Mouse (Mus musculus) left cerebral cortex, postnatal 25 days (tissue): ENCODE measurements around the gene Krt71. TPM values are rescaled to one million over a fixed set of nuclear protein-coding genes. Genes with fewer than 3 reads are reported as not detected.

Experiments
- DNase-seq, 2 experiments: peaks; one replicate each; pipeline ENCODE4 v3.0.0; 2022; ENCODE audit warnings: low spot score in 2 of 2, mixed read lengths in 1 of 2
- intact Hi-C: fragments of 180-260 bp; cut with DNase I; formaldehyde crosslinking; loops from one replicate; pipeline ENCODE4 v1.15.1; 2025
- total RNA-seq, 2 experiments: library from RNA; stranded (reverse); gene quantifications; 2 replicates each; pipeline ENCODE4 v1.2.3; 2021

The Krt71 gene
- total RNA-seq, result not detected

- intact Hi-C loops, result no loop called here
- DNase-seq, result no peak
These were observed at the start of gene Krt71 for GRCm38 (mm10) chr15:101742711-101743110. TSS of gene Krt71 (minus strand) at chr15:101743109.

- intact Hi-C loops, result no loop called here
- DNase-seq, result no peak
These were observed 48.0 kb upstream of the Krt71 start for GRCm38 (mm10) chr15:101790867-101791266.

DNA sequence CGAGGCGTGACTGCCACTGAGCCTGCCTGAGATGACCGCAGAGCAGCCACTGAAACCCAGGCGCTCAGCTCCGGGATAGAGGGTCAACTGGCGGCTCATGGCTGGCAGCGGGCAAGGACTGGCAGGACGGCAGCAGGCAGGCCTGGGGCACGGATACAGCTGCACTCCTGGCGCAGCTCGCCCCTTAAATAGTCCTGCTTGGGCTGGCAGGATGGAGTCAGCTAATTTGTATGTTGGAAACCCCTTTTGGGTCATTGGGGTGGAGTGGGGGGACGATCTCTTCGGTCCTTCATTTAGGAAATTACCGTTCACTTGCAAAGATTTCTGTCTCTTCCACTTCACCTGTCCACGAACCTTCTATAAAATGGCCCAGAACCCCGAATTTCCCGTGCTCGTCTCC, 43.5 kb upstream of the Krt71 start, which contains the start of gene Krt72:
Gene Krt72 (minus strand): TSS at position 101 of the 400 bp plus-strand sequence.
- intact Hi-C loops, result no loop called here
- no peak for DNase-seq

DNA sequence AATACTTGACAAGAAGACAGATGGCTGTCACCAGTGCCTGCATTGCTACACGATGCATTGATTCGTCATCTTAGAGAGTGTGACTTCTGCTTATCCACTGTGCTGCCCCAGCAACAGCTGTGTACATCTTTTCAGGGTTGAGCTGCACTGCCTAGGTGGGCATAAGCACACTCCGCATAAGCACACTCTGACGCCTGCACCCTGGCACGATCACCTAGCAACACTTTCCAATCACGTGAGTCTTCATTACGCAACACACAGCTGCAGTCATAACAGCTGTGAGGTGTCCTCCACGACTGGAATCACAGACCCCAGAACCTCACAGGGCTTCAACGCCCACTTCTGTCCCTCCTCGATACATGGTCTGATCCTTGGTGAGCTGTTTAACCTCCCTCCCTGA, 30.5 kb upstream of the Krt71 start:
- DNase-seq, result peak in 1 of 2 experiments; percentile 2
- intact Hi-C loops, result loop anchor here (2.0 to 5.0 kb wide), 2 partner anchors 294 to 435 kb away; no protein-coding TSS in a partner anchor

- intact Hi-C loops, result loop anchor here (1.0 to 5.0 kb wide), 3 partner anchors 201 to 434 kb away; no protein-coding TSS in a partner anchor
- DNase-seq, result peak; percentile 85 to 92
These were observed 29.8 kb upstream of the Krt71 start for GRCm38 (mm10) chr15:101772711-101773081.

GRCm38 (mm10) chr15:101772080-101772710, 29.3 kb upstream of the Krt71 start:
- peak in 1 of 2 experiments; percentile 3 for DNase-seq
- intact Hi-C loops, result loop anchor here (1.0 to 5.0 kb wide), 3 partner anchors 201 to 433 kb away; no protein-coding TSS in a partner anchor

GRCm38 (mm10) chr15:101770226-101770625, 27.3 kb upstream of the Krt71 start:
- no peak for DNase-seq
- intact Hi-C loops, result loop anchor here (5.0 kb wide), 1 partner anchor 297 kb away; no protein-coding TSS in a partner anchor

DNA sequence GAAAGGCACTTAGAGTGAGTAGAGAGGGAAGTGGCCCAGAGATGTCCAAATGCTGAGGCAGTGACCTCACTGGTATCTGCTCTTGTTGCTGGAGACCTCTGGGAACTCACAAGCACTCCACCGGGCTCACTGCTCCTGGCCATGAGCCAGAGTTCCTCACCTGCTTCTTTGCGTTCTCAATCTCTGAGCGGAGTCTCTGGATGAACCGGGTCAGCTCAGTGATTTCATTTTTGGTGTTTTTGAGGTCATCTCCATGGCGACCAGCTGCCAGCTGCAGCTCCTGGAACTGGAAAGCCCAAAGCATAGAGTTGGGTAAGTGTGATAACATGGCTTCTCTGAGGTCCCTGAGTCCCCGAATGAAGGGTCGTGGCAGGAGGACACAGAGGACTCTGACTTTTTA, 5.1 kb downstream of the Krt71 start:
- intact Hi-C loops, result no loop called here
- DNase-seq, result no peak

DNA sequence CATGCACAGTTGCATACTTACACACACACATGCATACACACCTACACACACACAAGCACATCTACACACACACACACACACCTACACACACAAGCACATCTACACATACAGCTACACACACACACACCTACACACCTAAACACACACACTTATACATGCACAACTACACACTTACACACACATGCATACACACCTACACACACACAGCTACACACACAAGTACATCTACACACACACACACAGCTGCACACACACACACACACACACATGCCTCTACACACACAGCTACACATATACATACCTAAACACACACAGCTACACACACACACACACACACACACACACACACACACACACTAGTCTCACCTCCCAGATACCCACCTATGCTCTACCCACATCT, 12.3 kb downstream of the Krt71 start:
- no peak for DNase-seq
- intact Hi-C loops, result no loop called here

DNA sequence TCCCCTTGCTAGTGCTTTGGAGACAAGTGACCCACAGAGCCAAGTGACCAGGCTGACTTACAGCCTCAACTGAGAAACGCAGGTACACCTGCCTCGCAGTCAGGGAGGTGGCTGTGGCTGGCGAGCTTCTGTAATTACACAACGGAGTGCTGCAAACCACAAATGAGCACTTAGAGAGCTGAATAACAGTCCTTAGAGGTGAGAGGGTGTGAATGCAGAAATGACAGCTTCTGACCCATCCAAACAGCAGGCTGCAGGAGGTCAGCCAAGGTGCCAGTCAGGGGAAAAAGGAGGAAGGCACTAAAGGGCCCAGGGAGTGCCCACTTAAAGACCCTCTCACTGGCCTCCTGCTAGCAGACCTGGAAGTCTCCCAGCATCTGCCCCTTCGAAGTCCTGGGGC, 18.2 kb downstream of the Krt71 start:
- DNase-seq, result no peak
- intact Hi-C loops, result no loop called here

- DNase-seq, result peak in 1 of 2 experiments; percentile 42
- intact Hi-C loops, result no loop called here
These were observed 27.1 kb downstream of the Krt71 start for GRCm38 (mm10) chr15:101715831-101716230.

- intact Hi-C loops, result no loop called here
- DNase-seq, result no peak
These were observed 28.6 kb downstream of the Krt71 start for GRCm38 (mm10) chr15:101714356-101714755.

- DNase-seq, result no peak
- intact Hi-C loops, result no loop called here
These were observed 29.2 kb downstream of the Krt71 start for GRCm38 (mm10) chr15:101713731-101714130.

- no peak for DNase-seq
- intact Hi-C loops, result no loop called here
These were observed 30.2 kb downstream of the Krt71 start, which contains the start of gene Krt5 for GRCm38 (mm10) chr15:101712720-101713119. TSS of gene Krt5 (minus strand) at chr15:101712898.

DNA sequence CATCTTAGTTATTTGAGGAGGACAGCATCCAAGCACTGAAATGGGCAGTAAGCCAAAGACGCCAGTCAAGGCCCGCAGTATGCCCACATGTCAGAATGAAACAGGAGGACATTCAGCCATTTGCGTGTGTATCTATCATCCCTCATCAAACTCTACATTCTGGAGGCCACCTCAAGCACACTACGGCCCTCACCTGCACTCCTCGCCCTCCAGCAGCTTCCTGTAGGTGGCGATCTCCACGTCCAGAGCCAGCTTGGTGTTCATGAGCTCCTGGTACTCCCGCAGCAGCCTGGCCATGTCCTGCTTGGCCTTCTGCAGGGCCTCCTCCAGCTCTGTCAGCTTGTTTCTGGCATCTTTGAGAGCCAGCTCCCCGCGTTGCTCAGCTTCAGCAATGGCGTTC, 34.2 kb downstream of the Krt71 start:
- intact Hi-C loops, result no loop called here
- no peak for DNase-seq

DNA sequence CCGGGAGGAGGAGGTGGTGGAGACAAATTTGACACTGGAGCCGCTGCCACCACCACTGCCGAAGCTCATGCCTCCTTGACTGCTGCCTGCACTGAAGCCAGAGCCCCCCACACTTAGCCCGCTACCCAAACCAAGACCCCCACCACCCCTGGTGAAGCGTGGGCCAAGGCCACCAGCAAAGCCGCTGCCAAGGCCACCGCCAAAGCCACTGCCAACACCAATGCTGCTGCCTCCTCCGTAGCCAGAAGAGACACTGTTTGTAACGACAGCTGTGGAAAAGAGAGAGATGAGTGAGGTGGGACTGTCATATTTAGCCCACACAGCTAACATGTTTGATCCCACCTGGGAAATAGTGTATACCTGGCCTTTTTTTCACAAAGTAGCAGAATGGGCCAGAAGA, 35.5 kb downstream of the Krt71 start:
- DNase-seq, result no peak
- intact Hi-C loops, result no loop called here

DNA sequence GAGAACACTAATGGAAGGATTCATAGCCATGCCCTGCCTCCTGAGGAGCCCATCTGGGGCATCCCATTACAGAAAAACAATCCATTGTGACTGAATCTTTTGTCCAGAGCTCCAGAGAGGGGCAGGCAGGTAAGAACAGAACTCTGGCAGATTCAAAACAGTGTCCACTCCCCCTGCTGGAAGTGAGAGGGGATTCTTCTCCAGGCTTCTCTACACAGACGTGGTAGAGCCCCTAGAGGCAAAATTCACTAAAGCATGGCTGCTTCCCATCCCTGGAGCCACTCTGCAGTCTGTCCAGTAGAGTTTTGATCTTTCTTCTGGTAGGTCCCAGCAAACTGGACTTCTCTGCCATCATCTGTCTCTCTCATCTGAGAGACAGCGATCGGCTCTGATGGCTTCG, 38.8 kb downstream of the Krt71 start:
- intact Hi-C loops, result no loop called here

GRCm38 (mm10) chr15:101702380-101702779, 40.5 kb downstream of the Krt71 start:
- DNase-seq, result no peak
- intact Hi-C loops, result no loop called here

More for the DNA sequence above, 38.8 kb downstream of the Krt71 start:
- DNase-seq, result peak in 1 of 2 experiments; percentile 10

DNA sequence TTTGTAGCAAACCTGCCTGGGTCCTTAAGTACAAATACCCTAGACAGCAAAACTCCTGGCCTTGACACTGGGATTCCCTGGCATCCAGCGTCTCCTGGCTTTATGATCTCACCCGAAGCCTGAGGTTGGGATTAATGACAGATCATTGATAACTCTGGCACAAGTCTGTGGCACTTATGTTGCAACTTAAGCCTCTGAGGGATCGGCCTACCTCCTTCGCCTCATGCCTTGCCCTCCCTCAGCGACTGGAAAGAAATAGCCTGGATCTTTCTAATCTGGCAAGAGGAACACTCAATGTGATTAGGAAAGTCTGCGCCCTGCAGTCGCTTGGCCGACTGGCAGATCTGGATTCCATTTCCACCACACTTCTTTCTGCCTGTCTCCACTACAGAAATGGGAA, 43.0 kb downstream of the Krt71 start:
- intact Hi-C loops, result no loop called here
- no peak for DNase-seq

DNA sequence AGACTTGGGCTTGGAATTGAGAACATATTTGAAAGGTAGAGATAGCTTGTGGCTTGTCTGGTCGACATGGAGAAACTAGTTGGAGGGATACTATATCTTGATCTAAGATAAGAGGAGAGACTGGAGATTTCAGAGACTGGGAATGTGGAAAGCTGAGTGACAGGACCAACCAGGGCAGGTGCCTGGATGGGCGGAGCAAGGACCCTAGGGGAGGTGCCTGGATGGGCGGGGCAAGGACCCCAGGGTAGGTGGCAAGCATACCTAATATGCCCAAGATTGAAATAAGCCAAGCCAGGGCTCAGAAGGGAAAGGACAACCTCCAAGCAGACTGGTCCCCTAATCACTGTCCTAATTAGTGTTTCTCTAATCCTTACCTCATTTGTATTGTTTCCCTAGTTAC, 43.7 kb downstream of the Krt71 start:
- intact Hi-C loops, result no loop called here
- no peak for DNase-seq

DNA sequence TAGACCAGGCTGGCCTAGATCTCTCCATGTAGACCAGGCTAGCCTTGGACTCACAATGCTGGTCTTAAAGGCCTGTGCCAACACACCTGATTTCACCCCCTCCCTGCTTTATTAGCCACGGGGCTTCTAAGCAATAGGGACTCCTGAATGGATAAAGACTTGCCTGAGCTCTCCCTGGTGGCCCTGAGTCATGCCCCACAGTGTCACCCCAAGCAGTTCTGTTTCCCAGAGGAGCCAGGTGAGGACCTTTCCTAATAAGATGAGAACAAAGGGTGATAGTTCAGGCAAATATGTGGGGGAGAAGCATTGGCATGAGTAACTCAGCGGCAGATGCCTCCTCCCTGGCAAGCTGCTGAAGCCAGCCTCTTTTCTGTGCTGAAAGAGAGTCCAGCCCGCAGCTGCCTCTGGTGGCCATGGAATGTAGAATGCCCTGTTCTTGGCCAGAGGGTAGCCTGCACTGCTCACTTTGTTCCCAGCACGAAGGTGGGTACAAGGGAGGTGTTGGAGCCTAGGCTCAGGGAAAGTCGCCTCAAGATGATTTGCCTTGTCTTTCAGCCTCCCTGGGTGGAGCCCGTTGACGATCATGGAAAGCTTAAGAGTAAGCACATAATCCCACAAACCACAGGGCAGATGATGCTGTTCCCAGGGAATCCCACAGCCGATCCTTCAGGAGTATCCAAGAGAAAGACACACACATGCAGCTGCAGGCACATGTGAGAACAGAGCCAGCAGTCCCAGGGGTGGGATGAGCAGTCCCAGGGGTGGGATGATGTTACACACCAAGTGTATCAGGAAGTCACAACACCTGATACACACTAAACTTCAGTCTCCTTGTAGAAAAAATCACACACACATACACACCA, 45.4 kb downstream of the Krt71 start:
- no peak for DNase-seq
- intact Hi-C loops, result no loop called here
